Mouse (Mus musculus): ENCODE results near the gene Mllt6. TPM values are rescaled to one million over a fixed set of nuclear protein-coding genes. Genes with fewer than 3 reads are reported as not detected.

Gene Mllt6
- total RNA-seq, 1 experiment: 113 TPM

DNA sequence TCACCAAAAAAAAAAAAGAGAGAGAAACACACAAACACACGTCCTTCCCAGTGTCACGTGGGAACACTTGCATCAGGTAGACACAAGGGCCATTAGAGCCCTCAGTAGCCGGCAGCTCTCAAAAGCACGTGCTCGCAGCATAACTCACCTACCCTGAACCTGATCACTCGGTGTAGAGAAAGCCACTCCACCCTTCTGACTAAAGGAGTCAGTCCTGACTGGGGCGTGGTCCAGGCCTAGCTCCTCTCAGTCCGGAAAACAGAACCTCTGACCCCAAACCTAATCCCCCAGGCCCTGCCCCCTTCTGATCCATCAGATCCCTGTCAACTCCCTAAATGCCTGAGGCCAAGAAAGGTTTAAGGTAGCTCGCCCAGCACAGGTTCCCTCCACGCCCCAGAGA lies 36.4 kb upstream of the Mllt6 start:
- no peak for TF ChIP-seq MAFK (IDR thresholded peaks at IDR 0.05; ENCODE audit: insufficient read depth, low read depth, low read length)
- 0 out of 2 replicates have a peak, but pooled peaks have one; percentile 26 for TF ChIP-seq CHD2 (IDR thresholded peaks at IDR 0.05; ENCODE audit: low read depth, low read length)
- peak; percentile 70 for TF ChIP-seq ZNF384 (IDR thresholded peaks at IDR 0.05; ENCODE audit: low read depth, low read length)
- no peak; the same call in 1 of the 2 replicates for TF ChIP-seq HCFC1 (IDR thresholded peaks at IDR 0.05; ENCODE audit: borderline replicate concordance, insufficient read depth, low read length)
- H3K4me3 ChIP-seq (ENCODE audit: insufficient read depth in 1 of 2, low read depth in 1 of 2, low read length in 2 of 2, poor library complexity in 1 of 2, severe bottlenecking in 1 of 2): peak overlapping the region; percentile 77 to 89
- peak overlapping the region; percentile 70 for H3K27ac ChIP-seq (ENCODE audit: insufficient read depth, low read depth, low read length, poor library complexity, severe bottlenecking)
- H3K9ac ChIP-seq (ENCODE audit: insufficient read depth, low read depth, low read length, poor library complexity, severe bottlenecking): peak overlapping the region; percentile 96; the same call in 1 of the 2 replicates
- H3K36me3 ChIP-seq (ENCODE audit: control insufficient read depth, insufficient read depth, low read length, poor library complexity, severe bottlenecking): peaks cover 20% of the 10 kb centered on the region
- peak; percentile 90 for DNase-seq (ENCODE audit: low read depth, low spot score)
- H3K4me1 ChIP-seq (ENCODE audit: control insufficient read depth in 2 of 2, insufficient read depth in 2 of 2, low read length in 2 of 2, poor library complexity in 1 of 2): peaks cover 4 to 19% of the 10 kb centered on the region in 2 experiments; a peak in 2 of 4 replicates
- in situ Hi-C loops (cut with MboI; ENCODE audit: low sequenced_read_pairs in 2 of 2, unreplicated experiment in 2 of 2): no loop called here
- H3K9me3 ChIP-seq (ENCODE audit: control insufficient read depth, insufficient read depth, low read depth, low read length): no peaks in the 10 kb centered on the region

DNA sequence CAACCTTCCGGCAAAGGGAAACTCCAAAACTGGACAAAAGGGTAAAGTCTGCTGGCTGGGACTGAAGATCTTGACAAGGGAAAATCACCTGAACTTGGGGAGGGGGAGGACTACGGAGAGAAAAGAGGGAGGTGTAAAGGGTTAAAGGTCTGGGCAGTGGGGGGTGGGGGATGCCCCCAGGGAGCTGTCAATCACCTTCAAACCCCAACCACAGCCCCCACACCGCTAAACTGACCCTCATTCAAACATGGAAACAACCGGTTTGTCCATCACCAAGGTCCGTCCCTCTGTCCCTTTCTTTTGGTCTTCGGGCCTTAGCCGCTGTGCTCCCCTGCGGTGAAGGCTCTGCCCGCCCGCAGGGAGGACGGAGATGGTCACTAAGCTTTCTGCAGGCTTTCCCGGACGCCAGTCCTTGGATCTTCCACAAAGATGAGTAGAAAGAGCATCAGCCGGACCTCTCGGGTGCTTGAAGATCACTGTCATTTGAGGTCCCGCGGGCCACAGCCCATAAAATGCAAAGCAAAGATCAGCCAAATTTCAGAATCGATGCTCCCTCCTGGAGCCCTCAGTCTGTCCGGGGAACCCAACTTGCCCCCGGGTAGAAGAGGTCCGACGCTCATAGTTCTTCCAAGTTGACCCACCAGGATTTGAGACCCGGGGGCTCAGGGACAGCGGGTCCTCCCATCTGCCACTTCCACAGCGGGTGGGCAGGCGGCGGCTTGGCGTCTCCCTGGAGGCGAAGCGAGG lies 35.5 kb upstream of the Mllt6 start:
- in situ Hi-C loops (cut with MboI; ENCODE audit: low sequenced_read_pairs in 2 of 2, unreplicated experiment in 2 of 2): no loop called here
- Histone ChIP-seq H3K4me1 (ENCODE audit: control insufficient read depth in 2 of 2, insufficient read depth in 2 of 2, low read length in 2 of 2, poor library complexity in 1 of 2) (peaks cover 4 to 19% of the 10 kb centered on the region in 2 experiments; a peak in 2 of 4 replicates), H3K27ac (ENCODE audit: insufficient read depth, low read depth, low read length, poor library complexity, severe bottlenecking) (peak overlapping the region; percentile 49), H3K9ac (ENCODE audit: insufficient read depth, low read depth, low read length, poor library complexity, severe bottlenecking) (peak overlapping the region; percentile 96), H3K4me3 (ENCODE audit: insufficient read depth in 1 of 2, low read depth in 1 of 2, low read length in 2 of 2, poor library complexity in 1 of 2, severe bottlenecking in 1 of 2) (peak overlapping the region; percentile 77 to 89), H3K36me3 (ENCODE audit: control insufficient read depth, insufficient read depth, low read length, poor library complexity, severe bottlenecking) (peaks cover 14% of the 10 kb centered on the region), H3K9me3 (ENCODE audit: control insufficient read depth, insufficient read depth, low read depth, low read length) (no peaks in the 10 kb centered on the region)
- no peak for DNase-seq (ENCODE audit: low read depth, low spot score)
- no peak for TF ChIP-seq ZNF384 (IDR thresholded peaks at IDR 0.05; ENCODE audit: low read depth, low read length)
- no peak for TF ChIP-seq CHD2 (IDR thresholded peaks at IDR 0.05; ENCODE audit: low read depth, low read length)
- no peak for TF ChIP-seq HCFC1 (IDR thresholded peaks at IDR 0.05; ENCODE audit: borderline replicate concordance, insufficient read depth, low read length)
- TF ChIP-seq ZC3H11A (IDR thresholded peaks at IDR 0.05; ENCODE audit: borderline replicate concordance, low read depth, low read length): no peak
- TF ChIP-seq MAFK (IDR thresholded peaks at IDR 0.05; ENCODE audit: insufficient read depth, low read depth, low read length): no peak

DNA sequence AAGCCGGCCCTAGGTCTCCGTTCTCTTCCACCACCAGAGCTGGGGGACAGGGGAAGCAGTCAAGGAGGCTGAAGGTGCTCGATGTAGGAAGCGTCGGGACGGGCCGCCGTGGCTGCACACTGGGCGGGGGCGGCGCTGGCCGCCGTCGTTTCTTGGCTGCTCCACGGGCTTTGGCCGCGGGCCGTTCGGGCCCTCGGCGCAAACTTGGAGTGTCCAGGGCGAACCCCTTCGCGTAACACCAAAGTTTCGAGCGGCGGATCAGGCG lies 35.0 kb upstream of the Mllt6 start:
- peaks cover 12% of the 10 kb centered on the region for H3K36me3 ChIP-seq (ENCODE audit: control insufficient read depth, insufficient read depth, low read length, poor library complexity, severe bottlenecking)
- H3K4me3 ChIP-seq (ENCODE audit: insufficient read depth in 1 of 2, low read depth in 1 of 2, low read length in 2 of 2, poor library complexity in 1 of 2, severe bottlenecking in 1 of 2): peak overlapping the region; percentile 77 to 89
- in situ Hi-C loops (cut with MboI; ENCODE audit: low sequenced_read_pairs in 2 of 2, unreplicated experiment in 2 of 2): no loop called here
- no peak for DNase-seq (ENCODE audit: low read depth, low spot score)
- peak overlapping the region; percentile 96 for H3K9ac ChIP-seq (ENCODE audit: insufficient read depth, low read depth, low read length, poor library complexity, severe bottlenecking)
- no peaks in the 10 kb centered on the region for H3K9me3 ChIP-seq (ENCODE audit: control insufficient read depth, insufficient read depth, low read depth, low read length)
- peak overlapping the region; percentile 49; the same call in 1 of the 2 replicates for H3K27ac ChIP-seq (ENCODE audit: insufficient read depth, low read depth, low read length, poor library complexity, severe bottlenecking)
- peaks cover 4 to 19% of the 10 kb centered on the region in 2 experiments; a peak in 2 of 4 replicates for H3K4me1 ChIP-seq (ENCODE audit: control insufficient read depth in 2 of 2, insufficient read depth in 2 of 2, low read length in 2 of 2, poor library complexity in 1 of 2)
- TF ChIP-seq HCFC1 (IDR thresholded peaks at IDR 0.05; ENCODE audit: borderline replicate concordance, insufficient read depth, low read length) (no peak), ZC3H11A (IDR thresholded peaks at IDR 0.05; ENCODE audit: borderline replicate concordance, low read depth, low read length) (no peak), CHD2 (IDR thresholded peaks at IDR 0.05; ENCODE audit: low read depth, low read length) (no peak), MAFK (IDR thresholded peaks at IDR 0.05; ENCODE audit: insufficient read depth, low read depth, low read length) (no peak), ZNF384 (IDR thresholded peaks at IDR 0.05; ENCODE audit: low read depth, low read length) (no peak)

DNA sequence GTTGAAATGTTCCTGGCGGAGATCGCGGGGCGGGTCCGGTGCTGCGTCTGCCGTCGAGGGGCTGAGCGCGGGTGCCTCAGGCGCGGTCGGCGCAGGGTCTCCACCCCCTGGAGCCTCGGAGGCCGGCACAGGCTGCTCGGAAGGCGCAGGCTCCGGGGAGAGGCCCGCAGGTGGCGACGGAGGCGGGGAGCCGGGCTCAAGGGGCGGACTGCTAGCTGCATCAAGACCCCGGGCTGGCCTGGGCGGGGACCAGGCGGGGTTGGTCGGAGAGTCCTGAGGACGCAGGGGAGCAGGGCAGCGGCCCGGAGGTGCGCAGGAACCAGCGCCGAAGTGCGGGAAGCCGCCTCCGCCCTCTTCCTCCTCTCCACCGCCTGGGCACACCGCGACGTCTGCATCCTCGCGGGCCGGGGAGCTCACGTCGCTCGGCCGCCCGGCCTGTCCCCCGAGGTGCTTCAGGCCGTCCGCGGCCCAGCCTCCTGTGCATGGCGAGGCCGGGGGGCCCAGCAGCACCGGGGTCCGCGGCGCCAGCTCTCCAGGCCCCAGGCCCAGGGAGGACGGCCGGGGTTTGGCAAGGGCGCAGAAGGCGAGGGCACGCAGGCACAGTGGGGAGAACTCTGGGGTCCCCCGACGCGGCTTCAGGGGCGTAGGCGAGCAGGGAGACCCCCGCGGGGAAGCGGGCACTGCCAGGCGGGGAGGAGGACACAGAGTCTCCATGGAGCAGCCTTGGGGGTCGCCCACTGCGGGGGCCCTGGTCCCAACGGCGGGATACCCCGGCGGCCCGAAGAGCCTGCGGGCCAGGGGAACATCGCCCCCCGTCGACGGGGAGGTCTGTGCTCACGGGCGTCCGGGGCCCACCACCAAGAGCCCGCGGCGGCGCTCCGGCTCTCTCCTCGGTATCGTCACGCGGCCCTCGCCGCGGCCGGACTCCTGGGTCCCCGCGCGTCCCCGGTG lies 34.4 kb upstream of the Mllt6 start:
- no peak for TF ChIP-seq MAFK (IDR thresholded peaks at IDR 0.05; ENCODE audit: insufficient read depth, low read depth, low read length)
- no peak for TF ChIP-seq ZC3H11A (IDR thresholded peaks at IDR 0.05; ENCODE audit: borderline replicate concordance, low read depth, low read length)
- no peak for TF ChIP-seq ZNF384 (IDR thresholded peaks at IDR 0.05; ENCODE audit: low read depth, low read length)
- 0 out of 2 replicates have a peak, but pooled peaks have one; percentile 8 for TF ChIP-seq HCFC1 (IDR thresholded peaks at IDR 0.05; ENCODE audit: borderline replicate concordance, insufficient read depth, low read length)
- TF ChIP-seq CHD2 (IDR thresholded peaks at IDR 0.05; ENCODE audit: low read depth, low read length): no peak
- in situ Hi-C loops (cut with MboI; ENCODE audit: low sequenced_read_pairs in 2 of 2, unreplicated experiment in 2 of 2): no loop called here
- Histone ChIP-seq H3K9me3 (ENCODE audit: control insufficient read depth, insufficient read depth, low read depth, low read length) (no peaks in the 10 kb centered on the region), H3K36me3 (ENCODE audit: control insufficient read depth, insufficient read depth, low read length, poor library complexity, severe bottlenecking) (peaks cover 10% of the 10 kb centered on the region), H3K27ac (ENCODE audit: insufficient read depth, low read depth, low read length, poor library complexity, severe bottlenecking) (peak overlapping the region; percentile 75; the same call in 1 of the 2 replicates), H3K9ac (ENCODE audit: insufficient read depth, low read depth, low read length, poor library complexity, severe bottlenecking) (peak overlapping the region; percentile 96), H3K4me3 (ENCODE audit: insufficient read depth in 1 of 2, low read depth in 1 of 2, low read length in 2 of 2, poor library complexity in 1 of 2, severe bottlenecking in 1 of 2) (peak overlapping the region; percentile 77 to 89), H3K4me1 (ENCODE audit: control insufficient read depth in 2 of 2, insufficient read depth in 2 of 2, low read length in 2 of 2, poor library complexity in 1 of 2) (peaks cover 4 to 19% of the 10 kb centered on the region in 2 experiments; a peak in 2 of 4 replicates)
- no peak for DNase-seq (ENCODE audit: low read depth, low spot score)

Data from ES-E14 (cell line).